Mouse (Mus musculus) forebrain, embryonic 15.5 days (tissue): ENCODE results near the gene Mob3b. TPM values are rescaled to one million over a fixed set of nuclear protein-coding genes. Genes with fewer than 3 reads are reported as not detected.
"Not testable (repeated sequence)": the region's sequence is repeated elsewhere in the genome, so short reads cannot be mapped to it uniquely, and the experiment has no call there.

Experiments used
- ATAC-seq: fragments of 200-750 bp; cut with Nextera tagmentation; replicated peaks from 2 replicates; pipeline ENCODE4 v1.8.0; 2017; ENCODE audit warnings: mild to moderate bottlenecking, moderate TSS enrichment, moderate library complexity
- H3K27ac ChIP-seq: fragments of 300-500 bp; sonication (generic); replicated peaks from 2 replicates; pipeline ENCODE4 v1.5.1; 2015; ENCODE audit warnings: mild to moderate bottlenecking, inconsistent platforms
- H3K27me3 ChIP-seq: fragments of 300-500 bp; sonication (generic); 2 replicates; pipeline ENCODE4 v1.6.1; 2015; ENCODE audit warnings: inconsistent platforms
- H3K36me3 ChIP-seq: fragments of 300-500 bp; sonication (generic); 2 replicates; pipeline ENCODE4 v1.6.1; 2015; ENCODE audit warnings: mild to moderate bottlenecking, inconsistent platforms
- H3K4me1 ChIP-seq: fragments of 300-500 bp; sonication (generic); 2 replicates; pipeline ENCODE4 v1.6.1; 2015; ENCODE audit warnings: inconsistent platforms
- H3K4me2 ChIP-seq: fragments of 300-500 bp; sonication (generic); replicated peaks from 2 replicates; pipeline ENCODE4 v1.6.1; 2015; ENCODE audit warnings: mild to moderate bottlenecking, inconsistent platforms
- H3K4me3 ChIP-seq: fragments of 300-500 bp; sonication (generic); 2 replicates; pipeline ENCODE4 v1.5.1; 2015; ENCODE audit warnings: mild to moderate bottlenecking, inconsistent platforms
- H3K9ac ChIP-seq: fragments of 300-500 bp; sonication (generic); replicated peaks from 2 replicates; pipeline ENCODE4 v1.6.1; 2015; ENCODE audit warnings: mild to moderate bottlenecking, inconsistent platforms
- H3K9me3 ChIP-seq: fragments of 300-500 bp; sonication (generic); 2 replicates; pipeline ENCODE4 v1.6.1; 2016; ENCODE audit warnings: inconsistent platforms
- WGBS: fragments of 180-500 bp; shearing (Covaris S2); methylation state at CpG from one replicate; pipeline ENCODE4 v1.1.7; 2015; ENCODE audit warnings: mixed read lengths; 5-methylcytosine and 5-hydroxymethylcytosine counted together
- polyA plus RNA-seq: library from polyadenylated mRNA; unstranded; fragments of >200 nt; fragmentation: Nextera tagmentation; extraction: Ambion mirVana; gene quantifications from 2 replicates; pipeline ENCODE4 v1.2.1, GENCODE M21; 2015

Mob3b gene
- polyA plus RNA-seq, 1 experiment from 2014 or later: 5.6 TPM

DNA sequence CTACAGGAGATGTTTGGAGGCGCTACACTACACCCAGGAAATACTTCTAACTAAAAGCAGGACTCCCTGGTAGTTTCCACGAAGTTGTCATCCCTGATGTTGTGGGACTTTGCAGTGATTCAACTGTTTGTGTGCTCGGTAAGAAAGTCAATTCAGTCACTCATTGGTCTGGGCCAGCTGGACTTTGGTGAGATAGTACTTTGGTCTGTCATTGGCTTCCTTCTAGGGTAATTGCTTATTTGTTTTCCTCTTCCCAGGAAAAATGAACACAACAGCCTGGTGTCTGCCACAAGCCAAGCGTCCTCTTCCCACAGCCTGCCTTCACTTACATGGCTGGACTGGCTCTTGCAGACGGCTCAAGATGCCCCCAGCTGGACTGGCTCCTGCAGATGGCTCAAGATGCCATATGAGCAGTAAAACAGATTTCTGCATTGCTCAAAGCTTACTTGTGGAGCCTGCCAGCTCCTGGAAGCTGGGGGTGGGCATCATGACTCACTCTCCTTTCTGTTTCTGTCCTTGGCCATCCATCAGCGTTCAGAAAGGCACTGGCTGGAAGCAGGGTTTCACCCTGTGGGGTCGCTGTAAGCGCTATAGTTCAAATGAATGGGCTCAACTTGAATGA, 190.8 kb downstream of the Mob3b start:
- H3K36me3 ChIP-seq: no peaks in the 10 kb centered on the region
- H3K9me3 ChIP-seq: no peaks in the 10 kb centered on the region
- no peaks in the 10 kb centered on the region for H3K4me1 ChIP-seq
- no peak overlapping the region for H3K9ac ChIP-seq
- H3K27me3 ChIP-seq: no peaks in the 10 kb centered on the region
- H3K4me2 ChIP-seq: no peak overlapping the region
- H3K27ac ChIP-seq: no peak overlapping the region
- ATAC-seq: no peak
- H3K4me3 ChIP-seq: no peak overlapping the region
- 76% methylated on average over 8 of the region's 8 CpGs for WGBS

DNA sequence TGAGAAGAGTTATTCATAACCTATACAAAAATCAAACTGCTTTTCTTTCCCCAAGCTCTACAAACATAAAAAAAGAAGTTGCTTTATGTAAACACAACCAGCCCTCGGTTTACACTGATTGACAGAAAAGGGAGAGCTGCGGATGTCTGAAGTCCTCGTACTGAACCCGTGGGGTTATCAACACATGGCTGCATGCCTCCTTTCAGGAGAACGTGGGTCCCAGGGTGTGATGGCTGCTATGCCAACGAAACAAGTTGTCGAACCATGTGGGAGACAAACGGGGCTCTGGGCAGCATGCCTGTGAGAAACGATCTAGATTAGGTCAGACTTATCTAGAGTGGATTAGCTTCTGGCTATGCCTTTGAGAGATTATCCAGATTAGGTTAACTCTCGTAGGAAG, 192.4 kb downstream of the Mob3b start:
- WGBS: 49% methylated on average over 10 of the region's 10 CpGs
- no peaks in the 10 kb centered on the region for H3K4me1 ChIP-seq
- ATAC-seq: no peak
- no peak overlapping the region for H3K9ac ChIP-seq
- H3K4me3 ChIP-seq: no peak overlapping the region
- no peaks in the 10 kb centered on the region for H3K27me3 ChIP-seq
- H3K9me3 ChIP-seq: no peaks in the 10 kb centered on the region
- no peak overlapping the region for H3K4me2 ChIP-seq
- H3K27ac ChIP-seq: no peak overlapping the region
- H3K36me3 ChIP-seq: no peaks in the 10 kb centered on the region

DNA sequence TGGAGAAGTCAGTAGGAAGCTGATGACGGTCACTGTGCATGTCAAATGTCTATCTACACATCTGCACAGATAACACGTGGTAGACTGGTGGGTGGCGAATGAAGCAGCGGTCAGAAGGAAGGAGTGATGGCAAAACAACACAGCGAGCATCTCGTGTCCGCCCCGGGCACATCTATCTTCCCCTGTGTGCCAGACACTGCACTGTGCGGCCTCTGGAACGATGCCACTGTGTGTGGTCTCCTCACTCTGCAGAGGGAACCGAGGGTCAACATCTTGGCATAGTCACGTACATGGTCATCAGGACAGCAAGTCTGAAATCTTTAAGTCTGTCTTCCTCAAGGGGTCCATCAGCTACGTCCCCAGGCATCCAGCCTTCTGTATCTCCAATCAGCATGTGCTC, 193.3 kb downstream of the Mob3b start:
- no peak for ATAC-seq
- no peaks in the 10 kb centered on the region for H3K36me3 ChIP-seq
- H3K9me3 ChIP-seq: no peaks in the 10 kb centered on the region
- H3K27ac ChIP-seq: no peak overlapping the region
- H3K9ac ChIP-seq: no peak overlapping the region
- H3K4me1 ChIP-seq: no peaks in the 10 kb centered on the region
- H3K27me3 ChIP-seq: no peaks in the 10 kb centered on the region
- H3K4me2 ChIP-seq: no peak overlapping the region
- WGBS: 89% methylated on average over 13 of the region's 13 CpGs
- no peak overlapping the region for H3K4me3 ChIP-seq

DNA sequence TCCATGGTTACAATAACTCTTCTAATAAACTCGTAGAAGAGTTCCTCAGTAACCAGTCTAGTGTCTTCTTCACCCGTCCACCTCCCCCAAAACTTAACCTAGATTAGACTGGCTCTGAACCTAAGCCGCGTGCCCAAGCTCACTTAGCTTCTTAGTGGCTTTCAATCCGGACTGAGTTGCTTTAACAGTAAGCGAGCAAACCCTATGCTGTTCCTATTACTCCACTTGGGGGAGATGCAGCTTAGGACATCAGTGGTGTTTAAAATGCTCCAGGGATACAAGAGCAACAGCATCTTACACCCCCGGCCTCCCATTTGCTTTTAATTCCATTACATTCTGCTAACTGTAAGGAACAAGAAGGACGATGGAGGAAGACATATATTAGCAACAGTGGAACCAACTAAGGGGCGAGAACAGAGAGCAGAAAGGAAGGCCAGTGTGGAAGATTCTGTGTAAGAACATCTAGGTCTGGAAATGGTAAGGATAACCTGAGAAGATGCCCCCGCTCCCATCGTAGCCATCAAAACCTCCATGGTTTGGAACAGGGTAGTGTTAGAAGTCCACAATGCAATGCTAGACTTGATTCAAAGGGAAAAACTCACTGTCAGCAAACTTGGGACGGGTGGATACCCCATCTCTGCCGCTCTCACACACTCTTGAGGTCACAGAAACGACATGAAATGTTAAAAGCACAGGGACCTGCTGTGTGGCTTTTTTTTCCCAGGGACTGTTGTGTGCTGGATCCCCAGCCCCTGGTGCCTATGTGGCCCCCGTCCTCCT, 196.3 kb downstream of the Mob3b start:
- H3K4me2 ChIP-seq: no peak overlapping the region
- ATAC-seq: peak; percentile 44; the same call in 1 of the 2 replicates
- 73% methylated on average over 15 of the region's 15 CpGs for WGBS

DNA sequence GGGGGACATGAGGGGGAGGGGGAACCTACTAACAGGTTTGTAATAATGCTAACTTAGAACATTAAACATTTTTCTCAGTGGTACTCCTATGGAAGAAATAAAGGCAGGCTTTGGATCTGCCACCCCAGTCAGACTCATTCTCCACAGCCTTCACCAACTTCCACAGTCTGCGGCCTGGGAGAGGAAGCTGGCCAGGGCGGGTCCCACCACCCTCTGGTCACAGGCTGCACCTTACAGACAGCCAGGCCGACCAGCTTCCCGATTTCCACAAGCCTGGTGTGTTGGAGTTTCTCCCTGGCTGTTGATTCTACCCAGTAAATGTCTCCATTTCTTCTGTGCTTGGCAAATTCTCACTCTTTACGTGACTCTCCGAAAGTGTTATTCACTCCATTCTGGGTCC, 197.8 kb downstream of the Mob3b start:
- Histone ChIP-seq H3K4me1 (no peaks in the 10 kb centered on the region), H3K27ac (no peak overlapping the region), H3K9me3 (no peaks in the 10 kb centered on the region), H3K27me3 (no peaks in the 10 kb centered on the region), H3K36me3 (no peaks in the 10 kb centered on the region), H3K4me2 (no peak overlapping the region), H3K9ac (no peak overlapping the region), H3K4me3 (no peak overlapping the region)
- no peak for ATAC-seq
- WGBS: 85% methylated on average over 6 of the region's 6 CpGs

More for the DNA sequence above, 196.3 kb downstream of the Mob3b start:
- Histone ChIP-seq H3K27me3 (no peaks in the 10 kb centered on the region), H3K9ac (no peak overlapping the region), H3K4me3 (no peak overlapping the region), H3K36me3 (no peaks in the 10 kb centered on the region), H3K4me1 (no peaks in the 10 kb centered on the region), H3K9me3 (no peaks in the 10 kb centered on the region), H3K27ac (no peak overlapping the region)

DNA sequence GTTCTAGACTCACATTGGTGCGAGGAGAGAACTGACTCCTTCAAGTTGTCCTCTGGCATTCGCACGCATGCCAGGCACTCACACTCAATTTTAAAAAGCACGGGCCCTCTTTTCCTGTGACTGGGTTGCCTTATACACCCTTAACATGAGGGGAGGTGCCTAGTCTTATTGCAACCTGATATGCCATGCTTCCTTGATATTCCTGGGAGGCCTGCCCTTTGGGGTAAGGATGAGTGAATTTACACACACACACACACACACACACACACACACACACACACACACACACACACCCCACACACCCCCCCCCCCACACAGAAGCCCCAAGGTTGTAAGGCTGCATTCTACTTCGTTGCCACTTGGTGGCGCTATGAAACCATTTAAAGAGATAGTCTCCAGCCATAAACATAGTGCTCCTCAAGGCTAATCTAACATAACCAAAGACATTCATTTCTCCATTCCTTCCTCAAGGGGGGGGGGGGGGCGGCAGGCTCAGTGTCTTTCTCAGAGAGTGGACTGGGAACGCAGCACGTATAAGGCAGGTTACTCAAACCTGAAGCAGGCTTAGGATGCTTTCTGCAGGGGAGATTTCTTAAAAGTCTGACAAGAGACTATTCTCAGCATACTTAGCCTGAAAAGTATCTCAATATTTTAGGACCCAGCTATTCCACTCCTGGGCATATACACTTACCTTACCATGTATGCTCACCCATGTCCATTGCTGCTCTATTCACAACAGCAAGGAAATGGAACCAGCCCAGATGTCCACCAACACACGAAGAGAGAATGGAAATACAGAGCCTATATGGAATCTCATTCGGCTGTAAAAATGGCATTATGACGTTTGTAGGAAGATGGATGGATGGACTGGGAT, 198.9 kb downstream of the Mob3b start:
- no peak overlapping the region for H3K27ac ChIP-seq
- no peak overlapping the region for H3K4me3 ChIP-seq

DNA sequence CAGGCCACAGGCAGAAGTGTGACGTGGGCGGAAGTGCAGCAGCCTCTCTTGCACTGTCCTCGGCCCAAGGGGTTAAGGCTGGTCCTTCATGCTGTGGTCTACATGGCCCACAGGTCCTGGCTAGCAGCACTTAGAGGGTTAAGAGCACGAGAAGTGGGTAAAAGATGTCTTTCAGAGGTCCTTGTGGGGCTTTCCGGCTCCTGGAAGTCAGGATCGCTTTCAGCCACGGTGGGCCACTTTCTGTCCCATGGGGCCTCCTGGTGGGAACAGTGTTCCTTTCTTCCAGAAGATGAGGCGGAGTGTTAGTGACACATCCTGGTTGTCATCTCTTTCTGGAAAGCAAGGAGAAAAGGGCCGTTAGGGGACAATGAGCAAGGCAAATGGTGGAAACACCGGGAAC, 203.6 kb downstream of the Mob3b start:
- Histone ChIP-seq H3K9me3 (no peaks in the 10 kb centered on the region), H3K27me3 (no peaks in the 10 kb centered on the region), H3K27ac (no peak overlapping the region), H3K4me2 (no peak overlapping the region), H3K36me3 (no peaks in the 10 kb centered on the region), H3K4me3 (no peak overlapping the region), H3K4me1 (no peaks in the 10 kb centered on the region), H3K9ac (no peak overlapping the region)
- no peak for ATAC-seq
- WGBS: 83% methylated on average over 10 of the region's 10 CpGs

More for the DNA sequence above, 198.9 kb downstream of the Mob3b start:
- H3K4me2 ChIP-seq: no peak overlapping the region
- peak; percentile 63 for ATAC-seq
- H3K27me3 ChIP-seq: no peaks in the 10 kb centered on the region
- H3K36me3 ChIP-seq: no peaks in the 10 kb centered on the region
- no peak overlapping the region for H3K9ac ChIP-seq
- no peaks in the 10 kb centered on the region for H3K9me3 ChIP-seq
- 49% methylated on average over 12 of the region's 12 CpGs for WGBS
- no peaks in the 10 kb centered on the region for H3K4me1 ChIP-seq

DNA sequence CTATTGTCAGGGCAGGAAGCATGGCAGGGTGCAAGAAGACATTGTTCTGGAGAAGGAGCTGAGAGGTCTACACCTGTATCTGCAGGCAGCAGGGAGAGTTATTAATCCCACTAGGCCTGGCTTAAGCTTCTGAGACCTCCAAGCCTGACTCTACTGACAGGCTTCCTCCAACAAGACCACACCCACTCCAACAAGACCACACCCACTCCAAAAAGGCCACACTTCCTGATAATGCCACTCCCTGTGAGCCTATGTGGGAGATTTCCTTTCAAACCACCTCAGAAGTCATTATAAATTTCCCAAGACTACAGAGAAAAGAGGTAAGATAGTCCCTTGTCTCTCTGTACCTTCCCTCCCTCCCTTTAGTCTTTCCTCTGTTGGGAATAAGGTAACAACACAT, 210.1 kb downstream of the Mob3b start:
- Histone ChIP-seq H3K9me3 (no peaks in the 10 kb centered on the region), H3K9ac (no peak overlapping the region), H3K4me1 (no peaks in the 10 kb centered on the region), H3K4me2 (no peak overlapping the region), H3K4me3 (no peak overlapping the region), H3K27ac (no peak overlapping the region), H3K27me3 (no peaks in the 10 kb centered on the region), H3K36me3 (no peaks in the 10 kb centered on the region)
- no peak for ATAC-seq

DNA sequence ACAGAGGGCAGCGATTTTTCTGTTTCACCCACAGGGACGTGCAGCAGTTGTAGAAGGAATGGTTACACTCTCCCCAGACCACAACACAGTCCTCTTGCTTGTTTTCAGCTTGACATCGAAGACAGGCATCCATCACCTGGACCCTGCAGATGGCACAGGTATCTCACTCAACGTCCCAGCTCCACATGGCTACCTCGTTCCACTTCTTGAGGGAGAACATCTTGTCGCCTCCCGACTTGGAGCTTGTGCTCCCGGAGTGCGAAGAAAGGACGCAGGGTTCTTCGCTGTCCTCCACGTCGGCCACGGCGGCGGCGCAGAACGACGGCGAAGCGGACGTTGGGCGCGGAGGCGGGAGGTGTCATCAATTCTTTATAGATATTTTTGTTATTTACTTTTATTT, 216.2 kb downstream of the Mob3b start:
- 94% methylated on average over 25 of the region's 25 CpGs for WGBS
- no peak overlapping the region for H3K4me3 ChIP-seq
- no peak overlapping the region for H3K27ac ChIP-seq
- no peaks in the 10 kb centered on the region for H3K9me3 ChIP-seq
- H3K4me2 ChIP-seq: no peak overlapping the region
- no peak for ATAC-seq
- no peak overlapping the region for H3K9ac ChIP-seq
- H3K27me3 ChIP-seq: no peaks in the 10 kb centered on the region
- H3K36me3 ChIP-seq: no peaks in the 10 kb centered on the region
- H3K4me1 ChIP-seq: no peaks in the 10 kb centered on the region

DNA sequence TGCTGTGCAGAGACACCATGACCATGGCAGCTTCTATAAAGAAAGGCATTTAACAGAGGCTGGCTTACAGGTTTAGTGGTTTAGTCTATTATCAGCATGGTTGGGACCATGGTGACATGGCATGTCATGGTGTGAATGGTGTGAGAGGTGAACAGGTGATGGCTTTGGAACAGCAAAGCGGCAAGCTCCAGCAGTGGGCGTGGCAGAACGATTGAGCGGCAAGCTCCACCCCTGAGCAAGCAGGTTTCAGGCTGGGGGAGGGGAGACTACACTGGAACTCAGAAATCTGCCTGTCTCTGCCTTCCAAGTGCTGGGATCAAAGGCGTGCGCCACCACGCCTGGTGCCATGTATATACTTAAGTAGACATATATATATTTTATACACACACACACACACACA, 228.9 kb downstream of the Mob3b start:
- ATAC-seq, H3K9ac ChIP-seq, H3K9me3 ChIP-seq, H3K4me1 ChIP-seq, H3K27ac ChIP-seq, H3K36me3 ChIP-seq, H3K27me3 ChIP-seq, H3K4me2 ChIP-seq, H3K4me3 ChIP-seq: not testable (repeated sequence)
- WGBS: 84% methylated on average over 7 of the region's 7 CpGs

DNA sequence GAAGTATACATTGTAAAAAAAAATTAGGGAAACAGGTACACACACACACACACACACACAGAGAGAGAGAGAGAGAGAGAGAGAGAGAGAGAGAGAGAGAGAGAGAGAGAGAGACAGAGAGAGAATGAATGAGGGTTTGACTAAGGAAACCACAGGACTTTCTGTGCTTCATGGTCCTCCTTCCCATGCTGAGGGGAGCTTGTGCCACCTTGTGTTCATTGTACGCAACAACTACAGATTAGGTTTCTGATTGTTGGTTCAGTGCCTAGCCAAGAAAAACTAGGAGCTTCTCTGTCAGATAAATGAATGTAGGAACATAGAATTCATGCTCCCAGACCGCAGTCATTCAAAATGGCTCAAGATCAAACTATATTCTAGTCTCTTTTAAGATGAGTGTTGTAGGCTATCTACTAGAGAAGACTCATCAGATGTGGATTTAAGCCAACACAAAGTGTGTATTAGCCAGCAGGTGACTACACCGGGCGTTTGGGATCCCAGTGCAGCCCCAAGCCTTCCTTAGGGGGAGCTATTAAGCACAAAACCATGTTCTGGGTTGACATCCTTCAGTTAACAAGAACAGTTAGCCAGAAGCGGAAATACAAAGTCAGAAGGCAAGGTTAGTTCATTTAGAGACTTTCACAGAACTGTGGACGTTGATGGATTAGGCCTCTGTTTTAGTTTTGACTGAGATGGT, 235.0 kb downstream of the Mob3b start:
- H3K36me3 ChIP-seq: no peaks in the 10 kb centered on the region
- no peaks in the 10 kb centered on the region for H3K9me3 ChIP-seq
- no peak overlapping the region for H3K9ac ChIP-seq
- H3K4me2 ChIP-seq: no peak overlapping the region
- H3K27me3 ChIP-seq: no peaks in the 10 kb centered on the region
- H3K27ac ChIP-seq: no peak overlapping the region
- H3K4me1 ChIP-seq: peaks cover 4% of the 10 kb centered on the region
- WGBS: 68% methylated on average over 6 of the region's 6 CpGs
- ATAC-seq: peak; percentile 79
- H3K4me3 ChIP-seq: no peak overlapping the region

DNA sequence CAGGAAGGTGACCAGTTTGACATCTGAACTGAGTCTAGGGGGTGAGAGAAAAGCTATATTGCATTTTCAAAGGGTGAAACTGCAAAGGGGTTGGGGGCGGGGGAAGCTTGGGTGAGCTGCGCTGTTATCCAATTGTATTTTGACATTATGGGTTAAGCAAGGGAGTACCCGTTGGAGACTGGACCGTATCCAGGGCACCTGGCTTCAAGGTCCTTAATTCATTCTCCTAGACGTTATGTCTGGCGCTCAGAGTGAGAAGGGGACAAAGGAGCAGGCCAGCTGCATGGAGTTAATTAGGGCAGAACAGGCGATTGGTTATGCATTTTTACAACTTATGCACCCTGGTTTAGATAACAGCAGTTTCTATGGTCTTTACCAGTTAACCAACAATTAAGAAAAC, 239.9 kb downstream of the Mob3b start:
- 22% methylated on average over 7 of the region's 7 CpGs for WGBS
- peak; percentile 35 for ATAC-seq
- peaks cover 4% of the 10 kb centered on the region for H3K4me1 ChIP-seq
- H3K36me3 ChIP-seq: no peaks in the 10 kb centered on the region
- no peak overlapping the region for H3K9ac ChIP-seq
- H3K4me3 ChIP-seq: no peak overlapping the region
- no peaks in the 10 kb centered on the region for H3K9me3 ChIP-seq
- H3K27ac ChIP-seq: no peak overlapping the region
- no peak overlapping the region for H3K4me2 ChIP-seq
- H3K27me3 ChIP-seq: no peaks in the 10 kb centered on the region
